Mouse (Mus musculus) frontal cortex, adult (tissue): ENCODE results near the gene Sigirr.

Experiments
- ATAC-seq: cut with Nextera tagmentation; 2 replicates; pipeline ENCODE4 v1.9.2; 2017; ENCODE audit warnings: mild to moderate bottlenecking, moderate library complexity, mixed read lengths; ENCODE audit not compliant: low TSS enrichment

Gene Sigirr

DNA sequence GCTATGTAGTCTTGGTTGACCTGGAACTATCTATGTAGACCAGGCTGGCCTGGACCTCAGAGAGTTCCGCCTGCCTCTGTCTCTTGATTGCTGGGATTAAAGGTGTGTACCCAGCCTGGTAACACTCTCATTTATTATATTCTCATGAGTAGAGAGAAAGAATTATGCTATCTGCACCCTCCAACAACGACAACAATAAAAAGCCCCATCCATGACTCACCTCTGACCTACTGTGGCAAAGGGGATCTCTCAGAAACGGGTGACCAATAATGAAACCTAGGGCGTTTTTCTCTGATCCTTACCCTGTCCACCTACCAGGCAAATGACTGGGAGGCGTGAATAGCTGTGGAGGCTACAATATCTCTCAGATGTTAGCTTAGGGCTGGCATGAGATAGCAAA, 3.2 kb downstream of the Sigirr start:
- ATAC-seq: no peak

- ATAC-seq: no peak
Measured at GRCm38 (mm10) chr7:141096649-141097056, 3.7 kb downstream of the Sigirr start.

DNA sequence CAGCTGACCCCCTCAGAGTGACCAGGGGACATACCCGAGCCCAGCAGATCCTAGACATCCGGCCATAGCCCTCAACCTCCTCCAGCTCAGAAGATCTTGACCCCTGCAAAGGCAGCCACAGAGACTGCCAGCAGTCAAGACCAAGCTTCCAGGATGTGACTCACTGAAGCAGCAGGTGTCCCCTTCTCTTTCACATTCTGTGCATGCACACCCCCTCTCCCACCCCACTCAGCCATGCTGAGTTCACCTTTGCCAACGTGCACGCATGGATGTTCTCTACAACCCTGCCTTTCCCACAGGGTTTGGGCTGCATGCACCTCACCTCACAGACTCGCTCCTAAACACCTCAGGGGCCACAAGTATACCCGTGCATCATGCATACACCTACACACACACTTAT, 4.4 kb downstream of the Sigirr start:
- ATAC-seq: no peak

DNA sequence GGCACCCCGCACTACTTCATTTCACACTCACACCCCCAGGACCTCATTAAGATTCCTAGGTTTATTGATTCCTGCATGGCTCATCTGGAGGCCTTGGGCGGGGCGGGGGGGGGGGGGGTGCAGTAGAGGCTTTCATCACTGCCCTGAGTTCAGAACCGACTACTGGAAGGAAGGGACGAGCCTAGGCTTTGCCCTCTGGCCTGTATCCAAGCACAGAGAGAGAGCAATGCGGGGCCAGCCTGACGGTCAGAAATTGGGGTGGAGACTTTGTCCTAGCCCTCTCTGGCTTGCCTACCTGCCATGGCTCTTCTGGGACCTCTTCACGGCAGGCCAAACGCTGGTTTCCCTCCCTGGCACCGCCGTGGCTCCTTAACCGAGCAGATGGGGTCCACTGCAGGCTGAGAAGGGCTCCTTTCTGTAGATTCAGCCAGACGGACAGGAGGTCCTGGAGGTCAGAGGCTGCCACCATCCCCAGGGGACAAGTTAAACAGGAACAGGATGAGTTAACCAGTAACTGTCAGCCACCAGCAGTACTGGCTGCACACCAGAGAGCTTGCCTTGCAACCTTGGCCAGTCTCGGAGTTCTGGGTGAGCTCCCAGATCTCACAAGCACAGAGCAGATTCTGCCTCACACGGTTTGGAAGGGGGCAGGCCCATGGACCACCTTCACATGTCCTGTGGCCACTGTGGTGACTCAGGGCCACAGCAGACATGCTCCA, 5.7 kb downstream of the Sigirr start:
- ATAC-seq: no peak

DNA sequence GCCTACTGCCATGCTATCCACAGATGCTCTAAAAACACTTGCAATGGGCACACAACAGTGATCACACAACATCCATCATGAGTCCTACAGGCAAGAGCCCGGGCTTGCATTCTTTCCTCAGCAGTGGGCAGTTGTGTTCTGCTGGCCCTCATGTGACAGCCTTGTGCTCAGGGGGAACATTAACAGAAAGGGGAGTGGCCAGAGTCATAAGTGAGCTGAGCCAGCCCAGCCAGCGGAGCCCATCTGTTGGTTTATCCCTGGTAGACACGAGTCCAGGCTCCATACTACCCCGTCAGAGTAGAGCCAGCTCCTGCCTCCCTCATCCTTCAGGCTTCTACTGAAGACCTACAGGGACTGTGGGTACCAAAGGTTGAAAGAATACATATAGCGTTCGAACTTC, 6.4 kb downstream of the Sigirr start:
- no peak for ATAC-seq

- no peak; the same call in 1 of the 2 replicates for ATAC-seq
Measured at GRCm38 (mm10) chr7:141092051-141092735, 8.2 kb downstream of the Sigirr start.

DNA sequence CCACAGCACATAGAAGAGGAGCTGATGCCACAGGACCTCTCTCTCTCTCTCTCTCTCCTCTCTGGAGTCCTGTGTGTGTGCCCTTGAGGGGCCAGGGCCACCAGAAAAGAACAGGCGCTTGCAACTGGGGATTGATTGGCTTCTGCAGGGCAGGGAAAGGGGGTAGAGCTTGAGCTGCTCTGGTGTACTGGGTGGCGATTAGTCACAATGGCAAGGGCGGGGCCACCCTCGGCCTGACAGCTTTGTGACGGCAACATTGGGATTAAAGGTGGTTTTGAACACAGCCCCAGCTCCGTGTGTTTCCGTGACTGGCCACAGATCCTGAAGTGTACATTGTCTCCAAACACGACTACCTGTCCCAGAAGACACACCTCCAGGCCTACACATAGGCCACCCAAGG, 10.1 kb downstream of the Sigirr start:
- no peak for ATAC-seq

DNA sequence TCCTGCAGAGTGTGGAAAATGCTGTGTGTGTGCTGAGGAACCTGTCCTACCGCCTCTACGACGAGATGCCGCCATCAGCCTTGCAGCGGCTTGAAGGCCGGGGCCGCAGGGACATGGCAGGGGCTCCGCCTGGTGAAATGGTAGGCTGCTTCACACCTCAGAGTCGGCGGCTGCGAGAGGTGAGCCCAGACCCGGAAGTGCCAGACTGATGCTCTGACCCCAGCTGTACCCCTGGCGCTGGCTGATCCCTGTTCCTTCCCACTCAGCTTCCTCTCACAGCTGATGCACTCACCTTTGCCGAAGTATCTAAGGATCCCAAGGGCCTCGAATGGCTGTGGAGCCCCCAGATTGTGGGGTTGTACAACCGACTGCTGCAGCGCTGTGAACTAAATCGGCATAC, 11.9 kb downstream of the Sigirr start:
- no peak for ATAC-seq

GRCm38 (mm10) chr7:141087894-141088293, 12.5 kb downstream of the Sigirr start:
- no peak for ATAC-seq

- no peak for ATAC-seq
Measured at GRCm38 (mm10) chr7:141079481-141080449, 20.6 kb downstream of the Sigirr start.

- ATAC-seq: no peak
Measured at GRCm38 (mm10) chr7:141078876-141079275, 21.5 kb downstream of the Sigirr start.

DNA sequence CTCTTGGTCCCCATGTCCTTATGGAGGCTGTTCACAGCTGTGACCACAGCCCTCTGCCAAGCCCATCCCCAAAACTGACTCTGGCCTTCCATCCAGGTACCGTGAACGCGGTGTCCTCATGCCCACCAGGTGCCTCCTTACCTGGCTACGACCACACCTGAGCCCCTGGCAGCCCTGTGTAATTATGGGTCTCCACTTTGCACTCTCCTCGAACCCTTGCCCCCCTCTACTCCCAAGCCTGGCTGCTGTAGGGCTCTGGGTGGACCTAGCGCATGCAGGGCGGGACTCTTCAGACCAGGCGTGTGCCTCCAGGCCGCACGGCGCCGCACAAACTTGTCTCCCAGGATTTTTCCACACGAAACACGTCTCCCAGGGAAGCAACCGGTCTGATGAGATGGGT, 22.5 kb downstream of the Sigirr start, which contains the start of gene Pkp3:
Pkp3 (plus strand) TSS at position 378 of the 400 bp plus-strand sequence.
- no peak for ATAC-seq

GRCm38 (mm10) chr7:141073782-141074181, 26.6 kb downstream of the Sigirr start:
- ATAC-seq: no peak

- ATAC-seq: no peak
Measured at GRCm38 (mm10) chr7:141072017-141072745, 28.2 kb downstream of the Sigirr start.

- ATAC-seq: peak; percentile 77
Measured at GRCm38 (mm10) chr7:141070058-141070862, 30.1 kb downstream of the Sigirr start.

- ATAC-seq: no peak
Measured at GRCm38 (mm10) chr7:141068351-141068750, 32.0 kb downstream of the Sigirr start.

- no peak for ATAC-seq
Measured at GRCm38 (mm10) chr7:141064576-141064975, 35.8 kb downstream of the Sigirr start.

DNA sequence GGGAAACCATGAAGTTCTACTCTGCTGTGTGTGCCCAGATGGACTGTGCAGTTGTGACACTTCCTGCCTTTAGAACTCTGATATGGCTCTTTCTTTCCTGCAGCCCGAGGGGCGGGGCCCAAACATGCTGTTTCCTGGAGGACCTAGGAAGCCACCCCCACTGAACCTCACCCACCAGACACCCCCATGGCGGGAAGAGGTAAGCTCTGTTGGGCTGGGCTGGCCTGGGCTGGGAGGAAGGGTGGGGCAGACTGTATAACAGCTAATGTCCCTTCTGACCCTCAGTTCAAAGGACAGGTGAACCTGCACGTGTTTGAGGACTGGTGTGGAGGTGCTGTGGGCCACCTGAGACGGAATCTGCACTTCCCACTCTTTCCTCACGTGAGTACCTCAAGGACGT, 36.2 kb downstream of the Sigirr start:
- ATAC-seq: no peak

- no peak for ATAC-seq
Measured at GRCm38 (mm10) chr7:141063353-141063752, 37.0 kb downstream of the Sigirr start.

DNA sequence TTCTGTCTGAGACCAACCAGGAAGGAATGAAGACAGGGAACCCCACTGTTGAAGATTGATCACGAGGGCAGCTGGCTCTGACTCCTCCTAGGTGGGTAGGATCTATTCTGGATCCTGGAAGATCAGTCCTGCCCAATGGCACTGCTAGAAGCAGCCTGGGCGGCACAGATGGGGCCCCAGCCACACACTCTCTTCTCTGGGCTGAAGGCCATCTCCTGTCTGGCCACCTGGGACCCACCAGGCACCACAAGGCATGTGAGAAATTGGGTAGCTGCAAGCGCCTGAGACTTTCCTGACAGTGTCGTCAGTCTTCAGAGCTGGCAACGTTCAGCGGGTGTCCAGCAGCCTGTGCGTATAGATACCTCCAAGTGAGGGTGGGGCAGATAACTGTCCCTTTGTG, 37.8 kb downstream of the Sigirr start:
- ATAC-seq: no peak

DNA sequence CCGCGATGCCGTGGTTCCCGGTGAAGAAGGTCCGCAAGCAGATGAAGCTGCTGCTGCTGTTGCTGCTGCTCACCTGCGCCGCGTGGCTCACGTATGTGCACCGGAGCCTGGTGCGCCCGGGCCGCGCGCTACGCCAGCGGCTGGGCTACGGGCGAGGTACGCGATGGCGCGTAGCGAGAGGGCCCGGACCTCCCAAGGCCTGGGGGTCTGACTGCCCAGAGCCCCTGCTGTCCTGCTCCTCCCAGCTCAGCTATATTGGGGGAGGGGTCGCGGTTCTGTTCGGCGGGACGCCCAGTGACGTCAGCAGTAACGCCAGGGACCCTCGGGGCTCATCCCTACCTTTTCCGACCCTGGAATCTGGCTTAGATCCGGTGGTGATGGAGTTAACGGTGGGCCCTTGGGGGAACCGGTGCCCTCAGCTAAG, 39.1 kb downstream of the Sigirr start:
- no peak for ATAC-seq
